Mouse (Mus musculus): ENCODE results near the gene Syngap1. TPM values are rescaled to one million over a fixed set of nuclear protein-coding genes. Genes with fewer than 3 reads are reported as not detected.

Gene Syngap1
- polyA plus RNA-seq, 1 experiment from 2014 or later = 4.2 TPM

DNA sequence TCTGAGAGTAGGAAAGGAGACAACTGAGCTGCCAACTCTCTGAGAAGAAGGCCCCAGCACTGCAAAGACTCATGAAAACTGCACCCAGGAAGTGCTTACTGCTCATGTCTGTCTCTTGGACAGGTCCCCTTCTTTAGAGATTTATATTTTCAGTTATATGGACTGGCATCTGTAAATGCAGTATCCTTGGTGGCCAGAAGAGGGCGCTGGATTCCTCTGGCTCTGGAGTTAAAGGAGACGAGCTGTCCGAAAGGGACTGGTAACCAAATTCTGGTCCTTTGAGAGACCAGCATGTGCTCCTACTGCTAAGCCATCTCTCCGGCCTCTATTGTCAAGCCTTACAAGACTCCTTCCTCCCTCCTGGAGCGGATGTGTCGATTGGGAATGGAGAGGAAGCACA is 60.8 kb downstream of the Syngap1 start:
- H3K9me3 ChIP-seq (replicated peaks; ENCODE audit: control insufficient read depth, low read length) = no peaks in the 10 kb centered on the region
- H3K4me1 ChIP-seq (ENCODE audit: control insufficient read depth, insufficient read depth, low read length) = no peaks in the 10 kb centered on the region
- no peak overlapping the region for H3K27ac ChIP-seq (ENCODE audit: low read depth, low read length)
- DNase-seq (ENCODE audit: low spot score) (peak; percentile 14), ATAC-seq (no peak)
- H3K36me3 ChIP-seq (ENCODE audit: control insufficient read depth, insufficient read depth, low read length) = no peaks in the 10 kb centered on the region
- no peak overlapping the region for H3K9ac ChIP-seq (ENCODE audit: low read length)
- no peak overlapping the region for H3K4me3 ChIP-seq (ENCODE audit: low read depth, low read length)
- no peaks in the 10 kb centered on the region for H3K27me3 ChIP-seq (replicated peaks; ENCODE audit: control insufficient read depth, insufficient read depth, low read length)
- WGBS = 35% methylated on average over 6 of the region's 6 CpGs
- no peak overlapping the region for H3K4me2 ChIP-seq (ENCODE audit: low read length)

DNA sequence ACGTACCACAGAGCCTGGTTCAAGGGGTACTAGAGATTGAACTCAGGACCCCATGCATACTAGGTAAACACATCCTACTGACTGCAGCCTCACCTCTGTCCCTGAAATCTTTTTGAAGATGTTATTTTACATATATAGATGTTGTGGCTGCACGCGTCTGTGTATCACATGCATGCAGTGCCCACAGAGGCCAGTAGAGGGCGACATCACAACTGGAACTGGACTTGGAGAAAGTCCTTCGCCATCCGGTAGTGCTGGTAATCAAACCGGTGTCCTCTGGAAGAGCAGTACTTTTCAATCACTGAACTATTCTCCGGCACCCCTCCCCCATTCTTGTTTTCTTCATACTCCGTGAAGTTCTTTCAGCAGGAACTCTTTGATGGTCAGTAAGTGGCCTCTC is 63.4 kb downstream of the Syngap1 start:
- DNase-seq (ENCODE audit: low spot score) (no peak), ATAC-seq (no peak)
- Histone ChIP-seq H3K36me3 (ENCODE audit: control insufficient read depth, insufficient read depth, low read length) (no peaks in the 10 kb centered on the region), H3K4me2 (ENCODE audit: low read length) (no peak overlapping the region), H3K27me3 (replicated peaks; ENCODE audit: control insufficient read depth, insufficient read depth, low read length) (no peaks in the 10 kb centered on the region), H3K27ac (ENCODE audit: low read depth, low read length) (no peak overlapping the region), H3K4me1 (ENCODE audit: control insufficient read depth, insufficient read depth, low read length) (no peaks in the 10 kb centered on the region), H3K9ac (ENCODE audit: low read length) (no peak overlapping the region), H3K4me3 (ENCODE audit: low read depth, low read length) (no peak overlapping the region), H3K9me3 (replicated peaks; ENCODE audit: control insufficient read depth, low read length) (no peaks in the 10 kb centered on the region)
- 38% methylated on average over 9 of the region's 9 CpGs for WGBS

DNA sequence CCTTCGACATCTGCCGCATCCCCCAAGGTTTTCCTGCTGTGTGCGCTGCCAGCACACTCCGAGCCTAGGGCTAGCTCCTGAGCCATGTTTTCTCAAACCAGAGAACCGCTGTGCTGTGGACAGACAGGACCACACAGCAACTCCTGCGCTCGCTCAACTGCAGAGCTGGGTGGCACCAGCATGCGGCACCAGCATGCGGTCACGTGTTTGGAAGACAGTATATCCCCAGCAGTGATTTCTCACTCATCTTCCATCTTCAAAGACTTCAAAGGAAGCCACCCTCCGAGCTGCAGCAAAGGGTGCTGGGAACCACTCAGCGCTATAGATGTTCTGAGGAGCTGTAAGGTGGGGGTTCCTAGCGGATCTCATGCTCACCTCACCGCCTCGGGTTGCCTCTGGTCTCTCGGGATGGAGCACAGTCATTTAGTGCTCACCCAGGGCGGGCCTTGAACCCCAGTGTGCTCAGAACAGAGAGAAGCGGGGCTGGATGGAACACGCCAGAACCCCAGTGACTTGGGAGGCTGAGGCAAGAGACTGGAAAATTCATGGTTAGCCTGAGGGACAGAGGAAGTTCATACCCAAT is 63.9 kb downstream of the Syngap1 start:
- WGBS = 48% methylated on average over 19 of the region's 19 CpGs
- H3K27ac ChIP-seq (ENCODE audit: low read depth, low read length) = no peak overlapping the region
- H3K9ac ChIP-seq (ENCODE audit: low read length) = no peak overlapping the region
- H3K4me2 ChIP-seq (ENCODE audit: low read length) = no peak overlapping the region
- no peaks in the 10 kb centered on the region for H3K27me3 ChIP-seq (replicated peaks; ENCODE audit: control insufficient read depth, insufficient read depth, low read length)
- no peak overlapping the region for H3K4me3 ChIP-seq (ENCODE audit: low read depth, low read length)
- DNase-seq (ENCODE audit: low spot score) (no peak), ATAC-seq (no peak)
- no peaks in the 10 kb centered on the region for H3K4me1 ChIP-seq (ENCODE audit: control insufficient read depth, insufficient read depth, low read length)
- H3K9me3 ChIP-seq (replicated peaks; ENCODE audit: control insufficient read depth, low read length) = no peaks in the 10 kb centered on the region
- no peaks in the 10 kb centered on the region for H3K36me3 ChIP-seq (ENCODE audit: control insufficient read depth, insufficient read depth, low read length)

DNA sequence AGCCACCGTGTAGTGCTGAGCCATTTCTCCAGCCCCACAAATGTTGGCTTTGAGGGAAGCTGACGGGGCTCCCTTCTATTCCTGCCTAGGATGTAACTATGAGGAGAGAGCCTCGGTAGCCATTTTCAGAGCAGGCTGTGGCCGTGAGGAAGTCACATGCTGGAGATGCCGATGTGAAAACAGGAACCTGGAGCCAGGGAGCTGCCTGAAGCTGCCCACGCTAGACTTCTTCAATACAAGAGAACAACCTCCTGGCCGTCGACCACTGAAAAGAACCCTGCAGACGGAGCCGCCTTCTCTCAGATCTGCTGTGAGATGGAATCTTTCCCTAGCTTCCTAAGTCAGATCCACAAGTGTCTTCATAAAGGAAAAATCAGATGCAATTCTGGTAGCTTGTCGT is 64.6 kb downstream of the Syngap1 start:
- H3K27me3 ChIP-seq (replicated peaks; ENCODE audit: control insufficient read depth, insufficient read depth, low read length) = no peaks in the 10 kb centered on the region
- H3K4me3 ChIP-seq (ENCODE audit: low read depth, low read length) = no peak overlapping the region
- DNase-seq (ENCODE audit: low spot score) = no peak

DNA sequence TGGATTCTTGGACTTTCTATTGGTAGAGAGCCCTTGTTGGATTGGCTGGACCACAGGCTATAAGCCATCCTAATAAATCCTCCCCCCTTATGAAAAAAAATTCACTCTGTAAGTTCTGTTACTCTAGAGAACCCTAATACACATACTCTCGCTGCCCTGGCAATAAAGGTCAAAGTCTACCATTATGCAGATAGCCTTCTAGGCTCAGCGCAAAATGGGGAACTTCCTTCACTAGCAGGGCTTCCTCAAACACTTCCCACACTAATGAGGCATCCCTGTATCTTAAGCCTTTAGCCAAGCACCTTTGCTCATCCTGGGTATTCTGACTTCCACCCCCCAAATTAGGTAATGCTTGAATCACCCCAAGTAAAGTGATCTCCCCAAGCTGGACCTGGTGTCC is 67.2 kb downstream of the Syngap1 start:
- Histone ChIP-seq H3K27ac (ENCODE audit: low read depth, low read length) (no peak overlapping the region), H3K9me3 (replicated peaks; ENCODE audit: control insufficient read depth, low read length) (no peaks in the 10 kb centered on the region), H3K4me3 (ENCODE audit: low read depth, low read length) (no peak overlapping the region), H3K9ac (ENCODE audit: low read length) (no peak overlapping the region), H3K27me3 (replicated peaks; ENCODE audit: control insufficient read depth, insufficient read depth, low read length) (no peaks in the 10 kb centered on the region), H3K36me3 (ENCODE audit: control insufficient read depth, insufficient read depth, low read length) (no peaks in the 10 kb centered on the region), H3K4me2 (ENCODE audit: low read length) (no peak overlapping the region), H3K4me1 (ENCODE audit: control insufficient read depth, insufficient read depth, low read length) (no peaks in the 10 kb centered on the region)
- DNase-seq (ENCODE audit: low spot score) = no peak
- WGBS = 79% methylated on average over 2 of the region's 2 CpGs
- no peak for ATAC-seq

More for the DNA sequence above, 64.6 kb downstream of the Syngap1 start:
- 69% methylated on average over 11 of the region's 11 CpGs for WGBS
- Histone ChIP-seq H3K36me3 (ENCODE audit: control insufficient read depth, insufficient read depth, low read length) (no peaks in the 10 kb centered on the region), H3K9me3 (replicated peaks; ENCODE audit: control insufficient read depth, low read length) (no peaks in the 10 kb centered on the region), H3K9ac (ENCODE audit: low read length) (no peak overlapping the region), H3K27ac (ENCODE audit: low read depth, low read length) (no peak overlapping the region), H3K4me2 (ENCODE audit: low read length) (no peak overlapping the region), H3K4me1 (ENCODE audit: control insufficient read depth, insufficient read depth, low read length) (no peaks in the 10 kb centered on the region)
- ATAC-seq = no peak

DNA sequence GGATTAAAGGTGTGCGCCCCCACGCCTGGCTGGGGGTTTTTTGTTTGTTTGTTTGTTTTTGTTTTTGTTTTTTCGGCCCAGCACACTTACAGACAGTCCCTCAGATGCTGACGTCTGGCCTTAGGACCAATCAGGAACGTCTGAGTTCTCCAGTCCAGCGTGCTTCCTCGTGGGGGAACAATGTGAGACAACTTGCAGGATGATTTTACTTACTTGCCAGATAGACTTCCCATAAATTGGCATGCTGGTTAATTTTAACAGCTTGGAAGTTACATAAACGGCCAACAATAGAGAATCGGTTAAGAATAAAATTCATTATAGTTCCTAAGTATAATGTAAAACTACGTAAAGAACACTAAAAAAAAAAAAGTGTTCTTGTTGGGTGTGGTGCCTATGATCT is 70.1 kb downstream of the Syngap1 start:
- 86% methylated on average over 10 of the region's 10 CpGs for WGBS
- ATAC-seq = no peak
- H3K4me2 ChIP-seq (ENCODE audit: low read length) = no peak overlapping the region
- H3K27ac ChIP-seq (ENCODE audit: low read depth, low read length) = no peak overlapping the region
- H3K27me3 ChIP-seq (replicated peaks; ENCODE audit: control insufficient read depth, insufficient read depth, low read length) = no peaks in the 10 kb centered on the region
- no peaks in the 10 kb centered on the region for H3K4me1 ChIP-seq (ENCODE audit: control insufficient read depth, insufficient read depth, low read length)
- H3K9ac ChIP-seq (ENCODE audit: low read length) = no peak overlapping the region
- H3K9me3 ChIP-seq (replicated peaks; ENCODE audit: control insufficient read depth, low read length) = no peaks in the 10 kb centered on the region
- H3K4me3 ChIP-seq (ENCODE audit: low read depth, low read length) = no peak overlapping the region
- no peaks in the 10 kb centered on the region for H3K36me3 ChIP-seq (ENCODE audit: control insufficient read depth, insufficient read depth, low read length)
- DNase-seq (ENCODE audit: low spot score) = no peak

DNA sequence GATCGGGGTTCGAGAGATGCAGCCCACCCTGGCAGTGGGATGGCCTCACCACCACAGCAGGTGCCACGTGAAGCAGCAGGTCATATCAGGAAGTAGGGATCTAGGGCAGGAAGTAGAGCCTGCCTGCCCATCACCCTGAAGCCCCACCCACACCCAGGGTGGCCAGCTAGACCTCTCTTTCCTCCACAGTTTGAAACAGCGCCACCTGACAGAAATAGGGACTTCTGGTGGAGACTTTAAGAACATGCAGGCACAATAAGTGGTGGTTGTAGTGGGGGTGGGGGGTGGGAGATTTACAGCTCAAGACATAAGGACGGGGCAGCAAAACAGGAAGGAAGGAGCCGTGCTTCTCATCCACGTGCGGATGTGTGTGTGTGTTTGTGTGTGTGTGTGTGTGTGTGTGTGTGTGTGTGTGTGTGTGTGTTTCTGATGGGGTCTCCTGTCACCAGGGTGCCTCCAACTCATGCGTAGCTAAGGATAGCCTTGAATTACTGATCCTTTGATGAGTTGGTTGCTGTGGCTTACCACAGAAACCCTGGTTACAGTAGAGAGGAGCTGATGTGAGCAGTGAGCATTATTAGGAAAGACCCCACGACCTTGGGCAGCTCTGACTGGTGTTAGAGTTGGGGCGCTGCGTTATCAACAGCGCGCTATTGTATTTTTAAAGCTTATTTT is 71.1 kb downstream of the Syngap1 start:
- Histone ChIP-seq H3K4me3 (ENCODE audit: low read depth, low read length) (no peak overlapping the region), H3K36me3 (ENCODE audit: control insufficient read depth, insufficient read depth, low read length) (no peaks in the 10 kb centered on the region), H3K27me3 (replicated peaks; ENCODE audit: control insufficient read depth, insufficient read depth, low read length) (no peaks in the 10 kb centered on the region), H3K9ac (ENCODE audit: low read length) (no peak overlapping the region), H3K4me1 (ENCODE audit: control insufficient read depth, insufficient read depth, low read length) (no peaks in the 10 kb centered on the region), H3K9me3 (replicated peaks; ENCODE audit: control insufficient read depth, low read length) (no peaks in the 10 kb centered on the region), H3K27ac (ENCODE audit: low read depth, low read length) (no peak overlapping the region), H3K4me2 (ENCODE audit: low read length) (no peak overlapping the region)
- DNase-seq (ENCODE audit: low spot score) (no peak), ATAC-seq (no peak)
- WGBS = 73% methylated on average over 14 of the region's 14 CpGs

DNA sequence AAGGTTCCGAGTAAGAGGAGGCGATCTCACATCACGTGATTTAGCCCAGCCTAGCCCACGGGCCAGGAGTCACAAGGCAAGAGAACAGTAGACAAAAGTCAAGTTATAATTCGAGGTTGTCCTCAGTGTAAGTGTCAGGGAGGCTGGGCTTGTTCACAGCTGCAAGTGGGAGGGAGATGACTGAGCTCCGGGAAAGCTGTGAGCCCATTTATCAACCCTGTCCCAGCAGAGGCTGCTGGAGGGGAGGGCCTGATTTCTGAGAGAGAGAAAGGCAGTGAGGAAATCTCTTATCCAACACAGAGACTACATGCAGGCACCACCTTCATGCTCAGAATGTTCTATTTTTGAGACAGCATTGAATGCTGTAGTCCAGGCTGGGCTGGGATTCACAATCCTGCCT is 71.9 kb downstream of the Syngap1 start:
- WGBS = 47% methylated on average over 6 of the region's 6 CpGs
- Histone ChIP-seq H3K36me3 (ENCODE audit: control insufficient read depth, insufficient read depth, low read length) (no peaks in the 10 kb centered on the region), H3K4me3 (ENCODE audit: low read depth, low read length) (no peak overlapping the region), H3K4me2 (ENCODE audit: low read length) (no peak overlapping the region), H3K9ac (ENCODE audit: low read length) (no peak overlapping the region), H3K27me3 (replicated peaks; ENCODE audit: control insufficient read depth, insufficient read depth, low read length) (no peaks in the 10 kb centered on the region), H3K27ac (ENCODE audit: low read depth, low read length) (no peak overlapping the region), H3K4me1 (ENCODE audit: control insufficient read depth, insufficient read depth, low read length) (peaks cover 2% of the 10 kb centered on the region; the same call in 1 of the 2 replicates), H3K9me3 (replicated peaks; ENCODE audit: control insufficient read depth, low read length) (no peaks in the 10 kb centered on the region)
- ATAC-seq (no peak), DNase-seq (ENCODE audit: low spot score) (no peak)
